Mouse (Mus musculus): ENCODE measurements around the gene Emg1. TPM values are rescaled to one million over a fixed set of nuclear protein-coding genes. Genes with fewer than 3 reads are reported as not detected.

Emg1 gene
- total and polyA plus RNA-seq, 3 experiments = 117 to 254 (median 228) TPM

- DNase-seq (ENCODE audit: low spot score) (no peak), ATAC-seq (ENCODE audit: extremely low read depth, insufficient number of reproducible peaks, low FRiP score, poor library complexity, severe bottlenecking) (no peak)
- peaks cover 98% of the 10 kb centered on the region for H3K36me3 ChIP-seq (replicated peaks)
- H3K4me1 ChIP-seq (ENCODE audit: insufficient read depth, low read depth, low read length) = peaks cover 82% of the 10 kb centered on the region
- H3K4me3 ChIP-seq (ENCODE audit: low read depth, low read length) = no peak overlapping the region
- H3K9me3 ChIP-seq (replicated peaks) = no peaks in the 10 kb centered on the region
- no peaks in the 10 kb centered on the region for H3K27me3 ChIP-seq (ENCODE audit: insufficient read depth, low read length)
- no peak for TF ChIP-seq GATA1 (IDR thresholded peaks at IDR 0.05; ENCODE audit: borderline replicate concordance, low read length)
- no peak for TF ChIP-seq GATA2 (IDR thresholded peaks at IDR 0.05; ENCODE audit: borderline replicate concordance, low read depth, low read length)
- no peak for TF ChIP-seq POLR2AphosphoS5 (IDR thresholded peaks at IDR 0.05; ENCODE audit: insufficient replicate concordance, low read depth, low read length)
- no peak for TF ChIP-seq CTCF (IDR thresholded peaks at IDR 0.05; ENCODE audit: low read depth, low read length)
- no peak for TF ChIP-seq TAL1 (conservative IDR thresholded peaks at IDR 0.05; ENCODE audit: low read depth, low read length)
Observed at GRCm38 (mm10) chr6:124673619-124674018, 38.4 kb downstream of the Emg1 start.

- ATAC-seq (ENCODE audit: extremely low read depth, insufficient number of reproducible peaks, low FRiP score, poor library complexity, severe bottlenecking) = peak; percentile 52; the same call in 1 of the 2 replicates
Observed at GRCm38 (mm10) chr6:124672100-124672499, 39.9 kb downstream of the Emg1 start.

DNA sequence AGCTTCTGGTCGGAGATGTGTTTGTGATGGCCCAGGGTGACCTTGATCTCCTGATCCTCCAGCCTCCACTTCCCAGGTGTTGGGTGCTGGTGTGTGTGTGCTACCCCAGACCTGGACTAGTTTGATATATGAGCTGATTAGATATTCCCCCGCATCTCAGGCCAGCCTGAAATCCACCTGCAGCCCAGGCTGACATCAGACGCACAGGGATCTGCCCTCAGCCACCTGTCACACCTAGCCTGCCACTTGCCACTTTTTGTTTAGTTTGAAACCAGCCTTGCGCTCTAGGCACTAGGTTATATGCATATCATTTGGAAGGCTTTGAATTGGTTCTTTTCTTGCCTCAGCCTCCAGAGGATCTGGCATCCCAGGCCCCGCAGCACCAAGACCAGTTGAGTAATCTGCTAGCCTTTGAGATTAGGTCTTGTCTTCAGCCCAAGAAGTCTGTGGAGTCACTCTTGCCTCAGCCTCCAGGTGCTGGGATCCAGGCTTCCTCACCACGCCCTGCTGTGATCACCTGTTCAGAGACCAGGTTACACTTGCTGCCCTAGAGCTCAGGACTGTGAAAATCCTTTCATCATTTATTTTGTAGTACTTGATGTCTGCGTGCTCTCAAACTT is 41.6 kb downstream of the Emg1 start:
- H3K4me1 ChIP-seq (ENCODE audit: insufficient read depth, low read depth, low read length) = peaks cover 86% of the 10 kb centered on the region
- H3K9me3 ChIP-seq (replicated peaks) = no peaks in the 10 kb centered on the region
- TF ChIP-seq TAL1 (conservative IDR thresholded peaks at IDR 0.05; ENCODE audit: low read depth, low read length) (no peak), CTCF (IDR thresholded peaks at IDR 0.05; ENCODE audit: low read depth, low read length) (no peak), POLR2AphosphoS5 (IDR thresholded peaks at IDR 0.05; ENCODE audit: insufficient replicate concordance, low read depth, low read length) (no peak)
- DNase-seq (ENCODE audit: low spot score) (no peak), ATAC-seq (ENCODE audit: extremely low read depth, insufficient number of reproducible peaks, low FRiP score, poor library complexity, severe bottlenecking) (no peak)
- H3K36me3 ChIP-seq (replicated peaks) = peaks cover 99% of the 10 kb centered on the region
- H3K27me3 ChIP-seq (ENCODE audit: insufficient read depth, low read length) = no peaks in the 10 kb centered on the region
- no peak overlapping the region for H3K4me3 ChIP-seq (ENCODE audit: low read depth, low read length)

More at GRCm38 (mm10) chr6:124672100-124672499, 39.9 kb downstream of the Emg1 start:
- no peaks in the 10 kb centered on the region for H3K27me3 ChIP-seq (ENCODE audit: insufficient read depth, low read length)
- H3K4me1 ChIP-seq (ENCODE audit: insufficient read depth, low read depth, low read length) = peaks cover 87% of the 10 kb centered on the region
- DNase-seq (ENCODE audit: low spot score) = peak; percentile 24
- H3K9me3 ChIP-seq (replicated peaks) = no peaks in the 10 kb centered on the region
- peak overlapping the region; percentile 39; the same call in 1 of the 2 replicates for H3K4me3 ChIP-seq (ENCODE audit: low read depth, low read length)
- no peak for TF ChIP-seq CTCF (IDR thresholded peaks at IDR 0.05; ENCODE audit: low read depth, low read length)
- no peak for TF ChIP-seq TAL1 (conservative IDR thresholded peaks at IDR 0.05; ENCODE audit: low read depth, low read length)
- no peak for TF ChIP-seq POLR2AphosphoS5 (IDR thresholded peaks at IDR 0.05; ENCODE audit: insufficient replicate concordance, low read depth, low read length)
- no peak for TF ChIP-seq GATA1 (IDR thresholded peaks at IDR 0.05; ENCODE audit: borderline replicate concordance, low read length)
- TF ChIP-seq GATA2 (IDR thresholded peaks at IDR 0.05; ENCODE audit: borderline replicate concordance, low read depth, low read length) = no peak
- H3K36me3 ChIP-seq (replicated peaks) = peaks cover 99% of the 10 kb centered on the region

GRCm38 (mm10) chr6:124669234-124669859 is 42.6 kb downstream of the Emg1 start:
- ATAC-seq (ENCODE audit: extremely low read depth, insufficient number of reproducible peaks, low FRiP score, poor library complexity, severe bottlenecking) (no peak), DNase-seq (ENCODE audit: low spot score) (no peak)
- peaks cover 95% of the 10 kb centered on the region for H3K36me3 ChIP-seq (replicated peaks)

GRCm38 (mm10) chr6:124665011-124665410 is 47.0 kb downstream of the Emg1 start:
- peak overlapping the region; percentile 50; the same call in 1 of the 2 replicates for H3K4me3 ChIP-seq (ENCODE audit: low read depth, low read length)

More at GRCm38 (mm10) chr6:124669234-124669859, 42.6 kb downstream of the Emg1 start:
- Histone ChIP-seq H3K9me3 (replicated peaks) (no peaks in the 10 kb centered on the region), H3K27me3 (ENCODE audit: insufficient read depth, low read length) (no peaks in the 10 kb centered on the region), H3K4me1 (ENCODE audit: insufficient read depth, low read depth, low read length) (peaks cover 88% of the 10 kb centered on the region), H3K4me3 (ENCODE audit: low read depth, low read length) (no peak overlapping the region)
- TF ChIP-seq GATA1 (IDR thresholded peaks at IDR 0.05; ENCODE audit: borderline replicate concordance, low read length) (no peak), POLR2AphosphoS5 (IDR thresholded peaks at IDR 0.05; ENCODE audit: insufficient replicate concordance, low read depth, low read length) (no peak), GATA2 (IDR thresholded peaks at IDR 0.05; ENCODE audit: borderline replicate concordance, low read depth, low read length) (no peak)

DNA sequence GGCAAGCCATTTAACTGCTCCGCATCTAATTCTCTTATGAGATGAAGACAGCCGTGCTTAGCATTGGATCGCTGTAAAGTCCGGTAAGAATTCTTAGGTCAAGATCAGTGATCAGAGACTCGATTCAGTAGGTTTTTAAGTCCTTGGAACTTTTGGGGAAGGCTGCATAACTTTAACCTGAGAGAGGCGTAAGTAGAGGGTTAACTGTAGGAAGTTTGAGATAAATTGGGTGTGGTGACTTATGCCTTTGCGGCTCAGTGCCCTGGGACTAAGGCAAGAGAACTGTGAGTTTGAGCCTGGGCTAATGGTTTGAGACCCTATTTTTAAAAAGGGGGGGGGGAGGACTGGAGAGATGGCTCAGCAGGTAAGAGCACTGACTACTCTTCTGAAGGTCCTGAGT is 47.7 kb downstream of the Emg1 start:
- H3K27me3 ChIP-seq (ENCODE audit: insufficient read depth, low read length) = no peaks in the 10 kb centered on the region
- no peak for TF ChIP-seq POLR2AphosphoS5 (IDR thresholded peaks at IDR 0.05; ENCODE audit: insufficient replicate concordance, low read depth, low read length)
- no peak for TF ChIP-seq GATA1 (IDR thresholded peaks at IDR 0.05; ENCODE audit: borderline replicate concordance, low read length)
- no peak for TF ChIP-seq CTCF (IDR thresholded peaks at IDR 0.05; ENCODE audit: low read depth, low read length)
- no peak for TF ChIP-seq GATA2 (IDR thresholded peaks at IDR 0.05; ENCODE audit: borderline replicate concordance, low read depth, low read length)
- TF ChIP-seq TAL1 (conservative IDR thresholded peaks at IDR 0.05; ENCODE audit: low read depth, low read length) = no peak
- peaks cover 56% of the 10 kb centered on the region for H3K4me1 ChIP-seq (ENCODE audit: insufficient read depth, low read depth, low read length)
- peaks cover 45% of the 10 kb centered on the region for H3K36me3 ChIP-seq (replicated peaks)
- DNase-seq (ENCODE audit: low spot score) (no peak), ATAC-seq (ENCODE audit: extremely low read depth, insufficient number of reproducible peaks, low FRiP score, poor library complexity, severe bottlenecking) (no peak)
- H3K9me3 ChIP-seq (replicated peaks) = no peaks in the 10 kb centered on the region
- H3K4me3 ChIP-seq (ENCODE audit: low read depth, low read length) = peak overlapping the region; percentile 89

More at GRCm38 (mm10) chr6:124665011-124665410, 47.0 kb downstream of the Emg1 start:
- Histone ChIP-seq H3K27me3 (ENCODE audit: insufficient read depth, low read length) (no peaks in the 10 kb centered on the region), H3K36me3 (replicated peaks) (peaks cover 52% of the 10 kb centered on the region), H3K4me1 (ENCODE audit: insufficient read depth, low read depth, low read length) (peaks cover 58% of the 10 kb centered on the region), H3K9me3 (replicated peaks) (no peaks in the 10 kb centered on the region)
- no peak for ATAC-seq (ENCODE audit: extremely low read depth, insufficient number of reproducible peaks, low FRiP score, poor library complexity, severe bottlenecking)
- TF ChIP-seq CTCF (IDR thresholded peaks at IDR 0.05; ENCODE audit: low read depth, low read length) (no peak), GATA1 (IDR thresholded peaks at IDR 0.05; ENCODE audit: borderline replicate concordance, low read length) (no peak), GATA2 (IDR thresholded peaks at IDR 0.05; ENCODE audit: borderline replicate concordance, low read depth, low read length) (no peak)
- no peak for DNase-seq (ENCODE audit: low spot score)
